Mouse (Mus musculus) intestine, postnatal 0 days (tissue): Measurements from ENCODE around the gene 1700012B09Rik. TPM values are rescaled to one million over a fixed set of nuclear protein-coding genes. Genes with fewer than 3 reads are reported as not detected.

Experiments used
- ATAC-seq: fragments of 200-750 bp; cut with Nextera tagmentation; 2 replicates; pipeline ENCODE4 v1.8.0; 2017; ENCODE audit warnings: mild to moderate bottlenecking, moderate TSS enrichment, moderate library complexity
- H3K27ac ChIP-seq: fragments of 300-500 bp; sonication (generic); 2 replicates; pipeline ENCODE4 v1.5.1; 2014; ENCODE audit warnings: mild to moderate bottlenecking, low read depth, low read length, moderate library complexity
- H3K27me3 ChIP-seq: fragments of 300-500 bp; sonication (generic); replicated peaks from 2 replicates; pipeline ENCODE4 v1.6.1; 2014; ENCODE audit warnings: low read length, mixed read lengths; ENCODE audit not compliant: control insufficient read depth, insufficient read depth
- H3K36me3 ChIP-seq: fragments of 300-500 bp; sonication (generic); 2 replicates; pipeline ENCODE4 v1.6.1; 2014; ENCODE audit warnings: mild to moderate bottlenecking, moderate library complexity; ENCODE audit not compliant: control insufficient read depth, insufficient read depth
- H3K4me1 ChIP-seq: fragments of 300-500 bp; sonication (generic); replicated peaks from 2 replicates; pipeline ENCODE4 v1.6.1; 2014; ENCODE audit warnings: antibody characterized with exemption, low read length, mixed read lengths; ENCODE audit not compliant: control insufficient read depth, insufficient read depth
- H3K4me2 ChIP-seq: fragments of 300-500 bp; sonication (generic); replicated peaks from 2 replicates; pipeline ENCODE4 v1.6.1; 2014; ENCODE audit warnings: low read depth, mild to moderate bottlenecking, moderate library complexity
- H3K4me3 ChIP-seq: fragments of 300-500 bp; sonication (generic); 2 replicates; pipeline ENCODE4 v1.5.1; 2014; ENCODE audit warnings: low read depth, low read length
- H3K9ac ChIP-seq: fragments of 300-500 bp; sonication (generic); 2 replicates; pipeline ENCODE4 v1.6.1; 2014; ENCODE audit warnings: mild to moderate bottlenecking, low read depth, low read length
- H3K9me3 ChIP-seq: fragments of 300-500 bp; sonication (generic); 2 replicates; pipeline ENCODE4 v1.6.1; 2016; ENCODE audit warnings: mixed run types; ENCODE audit not compliant: control insufficient read depth
- CTCF ChIP-seq: sonication (generic); IDR thresholded peaks from 2 replicates; pipeline ENCODE4 v1.5.1; 2016; ENCODE audit warnings: low read depth, mild to moderate bottlenecking, control low read depth, antibody characterized with exemption, moderate library complexity
- WGBS: fragments of 180-500 bp; shearing (Covaris S2); extraction: QIAGEN DNeasy Blood & Tissue Kit; methylation state at CpG from one replicate; pipeline ENCODE4 v1.1.7; 2014; 5-methylcytosine and 5-hydroxymethylcytosine counted together
- polyA plus RNA-seq: library from polyadenylated mRNA; unstranded; fragments of >200 nt; fragmentation: Nextera tagmentation; extraction: Ambion mirVana; gene quantifications from 2 replicates; pipeline ENCODE4 v1.2.1, GENCODE M21; 2015

Gene 1700012B09Rik
- polyA plus RNA-seq, 1 experiment from 2014 or later: not detected

- Histone ChIP-seq H3K9ac (no peak overlapping the region), H3K27ac (no peak overlapping the region), H3K4me3 (no peak overlapping the region), H3K4me2 (no peak overlapping the region), H3K36me3 (no peaks in the 10 kb centered on the region), H3K27me3 (no peaks in the 10 kb centered on the region), H3K4me1 (0 out of 2 replicates have a peak, but pooled peaks cover 3% of the 10 kb centered on the region), H3K9me3 (no peaks in the 10 kb centered on the region)
- WGBS: 64% methylated on average over 4 of the region's 4 CpGs
- no peak for TF ChIP-seq CTCF
- ATAC-seq: no peak
These were observed 31.2 kb downstream of the 1700012B09Rik start for GRCm38 (mm10) chr9:14739498-14740150.

DNA sequence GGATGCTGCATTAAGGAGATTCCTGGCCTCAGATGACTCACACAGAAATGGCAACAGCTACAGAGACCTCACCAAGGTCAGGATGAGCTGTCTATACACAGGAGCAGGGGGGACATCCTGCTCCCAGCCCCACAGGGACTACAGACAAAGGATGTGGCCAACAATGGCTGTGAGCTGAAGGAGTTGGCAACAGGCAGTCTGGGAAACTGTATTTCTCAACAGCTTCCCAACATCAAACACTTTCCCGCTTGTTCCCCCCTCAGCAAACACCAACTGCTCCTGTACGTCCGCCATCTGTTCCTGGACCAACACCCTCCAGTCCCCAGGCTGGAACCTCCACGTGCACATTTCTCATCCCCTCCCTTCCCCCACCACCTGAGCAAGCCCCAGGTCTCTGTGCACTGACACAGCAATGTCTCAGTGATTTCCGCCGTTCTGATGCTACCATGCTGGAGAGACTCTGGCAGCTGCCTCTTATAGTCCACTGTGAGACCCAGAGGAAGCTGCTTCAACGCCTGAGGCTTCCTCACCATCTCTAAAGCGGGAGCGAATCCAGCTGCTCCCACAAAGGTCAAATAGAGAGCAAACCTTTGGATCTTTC is 39.8 kb downstream of the 1700012B09Rik start:
- Histone ChIP-seq H3K9me3 (no peaks in the 10 kb centered on the region), H3K4me2 (no peak overlapping the region), H3K36me3 (no peaks in the 10 kb centered on the region), H3K4me3 (no peak overlapping the region), H3K27ac (no peak overlapping the region), H3K27me3 (no peaks in the 10 kb centered on the region), H3K9ac (no peak overlapping the region), H3K4me1 (no peaks in the 10 kb centered on the region)
- peak; percentile 49 for ATAC-seq
- WGBS: 31% methylated on average over 9 of the region's 9 CpGs
- TF ChIP-seq CTCF: no peak

DNA sequence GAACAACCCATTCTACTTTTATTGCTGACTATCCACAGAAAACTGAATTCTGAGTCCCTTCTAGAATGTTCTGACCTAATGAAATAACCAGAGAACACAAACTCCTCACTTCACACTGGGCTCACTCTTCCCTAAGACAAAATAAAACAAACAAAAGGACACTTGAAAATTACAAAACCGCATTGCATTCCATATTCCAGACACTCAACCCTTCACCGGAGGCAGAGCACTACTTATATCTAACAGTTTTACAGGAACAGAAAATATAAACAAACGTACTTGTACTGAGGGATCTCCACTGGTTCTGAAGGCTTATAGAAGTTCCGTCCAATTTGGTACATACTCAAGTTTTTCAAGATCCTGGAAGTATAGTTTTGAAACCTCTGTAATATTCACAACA is 42.5 kb downstream of the 1700012B09Rik start:
- no peak for ATAC-seq
- no peak overlapping the region for H3K4me2 ChIP-seq
- H3K36me3 ChIP-seq: no peaks in the 10 kb centered on the region
- no peak for TF ChIP-seq CTCF
- H3K4me1 ChIP-seq: no peaks in the 10 kb centered on the region
- WGBS: 69% methylated on average over 4 of the region's 4 CpGs
- no peak overlapping the region for H3K27ac ChIP-seq
- H3K4me3 ChIP-seq: no peak overlapping the region
- no peaks in the 10 kb centered on the region for H3K27me3 ChIP-seq
- H3K9me3 ChIP-seq: no peaks in the 10 kb centered on the region
- H3K9ac ChIP-seq: no peak overlapping the region

DNA sequence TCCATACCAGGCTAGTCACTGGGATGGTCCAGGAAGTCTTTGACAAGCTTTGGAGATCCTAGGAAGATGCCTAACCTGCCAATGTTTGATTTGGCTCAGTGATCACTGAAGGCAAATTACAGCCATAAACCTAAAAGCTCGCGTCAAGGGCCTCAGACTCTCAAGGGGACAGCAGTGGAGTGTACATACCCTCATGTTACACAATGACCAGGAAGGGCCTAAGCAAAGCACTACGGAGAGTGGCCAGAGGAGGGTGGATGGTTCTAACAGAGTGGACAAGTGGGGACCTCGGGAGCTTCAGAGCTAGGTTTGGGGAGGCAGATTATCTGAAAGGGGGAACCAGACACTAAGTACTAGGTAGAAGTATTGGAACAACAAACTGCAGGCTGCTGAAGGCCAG is 44.2 kb downstream of the 1700012B09Rik start:
- WGBS: 54% methylated on average over 4 of the region's 4 CpGs
- Histone ChIP-seq H3K36me3 (no peaks in the 10 kb centered on the region), H3K4me3 (no peak overlapping the region), H3K4me2 (no peak overlapping the region), H3K27me3 (no peaks in the 10 kb centered on the region), H3K9ac (no peak overlapping the region), H3K27ac (no peak overlapping the region), H3K4me1 (no peaks in the 10 kb centered on the region), H3K9me3 (no peaks in the 10 kb centered on the region)
- ATAC-seq: no peak
- no peak for TF ChIP-seq CTCF

GRCm38 (mm10) chr9:14726005-14726404 is 44.8 kb downstream of the 1700012B09Rik start:
- Histone ChIP-seq H3K4me1 (no peaks in the 10 kb centered on the region), H3K27me3 (no peaks in the 10 kb centered on the region), H3K9me3 (no peaks in the 10 kb centered on the region), H3K36me3 (no peaks in the 10 kb centered on the region), H3K27ac (no peak overlapping the region), H3K4me2 (no peak overlapping the region), H3K9ac (no peak overlapping the region), H3K4me3 (no peak overlapping the region)
- WGBS: 87% methylated on average over 6 of the region's 6 CpGs
- ATAC-seq: no peak
- no peak for TF ChIP-seq CTCF

DNA sequence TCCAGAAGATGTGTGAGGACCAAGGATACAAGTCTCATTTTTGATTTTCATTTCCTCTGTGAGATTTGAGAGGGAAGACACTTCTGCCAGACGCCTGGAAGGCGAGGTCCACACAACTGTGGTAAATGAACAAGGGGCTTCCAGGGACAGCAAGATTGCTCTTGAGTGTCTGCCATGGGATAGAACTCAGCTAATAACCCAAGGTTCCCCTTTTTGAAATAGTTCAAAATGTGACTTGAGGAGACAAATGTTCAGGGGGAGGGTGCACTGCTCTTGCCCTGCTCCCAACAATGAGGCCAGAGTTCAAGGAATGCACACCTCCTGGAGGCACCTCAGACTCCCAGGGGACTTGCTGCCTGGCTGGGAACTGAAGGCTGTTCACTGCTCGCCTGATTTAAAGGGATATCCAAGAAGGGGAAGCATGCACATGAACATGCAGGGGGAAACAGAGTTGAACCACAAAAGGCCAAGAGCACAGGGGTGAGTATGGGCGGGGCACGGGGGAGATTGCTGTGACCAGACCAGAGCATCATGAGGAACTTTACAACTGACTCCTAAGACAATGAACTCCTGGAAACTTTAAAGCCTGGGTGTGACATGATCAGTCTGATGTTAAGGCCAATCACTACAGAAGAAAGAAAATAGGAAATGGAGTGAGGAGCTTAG is 45.9 kb downstream of the 1700012B09Rik start:
- Histone ChIP-seq H3K9ac (no peak overlapping the region), H3K27ac (no peak overlapping the region), H3K4me3 (no peak overlapping the region), H3K36me3 (no peaks in the 10 kb centered on the region), H3K4me2 (no peak overlapping the region), H3K27me3 (no peaks in the 10 kb centered on the region), H3K9me3 (no peaks in the 10 kb centered on the region), H3K4me1 (no peaks in the 10 kb centered on the region)
- 66% methylated on average over 5 of the region's 5 CpGs for WGBS
- TF ChIP-seq CTCF: no peak
- no peak; the same call in 1 of the 2 replicates for ATAC-seq
